Mouse (Mus musculus): ENCODE measurements at regions not wholly inside any gene's neighbourhood (a gene's known extent, or its start where the extent isn't known, plus 50 kb on each side); places are given as distances from the start of the nearest gene placed in this dataset.

- TF ChIP-seq CTCF (IDR thresholded peaks at IDR 0.05; ENCODE audit: extremely low read depth, insufficient read length, insufficient replicate concordance, low read depth, low read length) = no peak
- no peak for TF ChIP-seq POLR2A (IDR thresholded peaks at IDR 0.05; ENCODE audit: low read depth, low read length)
Measured at GRCm38 (mm10) chr2:51290659-51291260, 141.8 kb upstream of the Rnd3 start.
